Mouse (Mus musculus): ENCODE measurements around the gene Dazl. TPM values are rescaled to one million over a fixed set of nuclear protein-coding genes. Genes with fewer than 3 reads are reported as not detected.

Gene Dazl
- total RNA-seq, 2 experiments from 2014 or later, result 0.10 to 0.22 TPM

Other genes starting within 250 kb of the Dazl start
- gene Rftn1, start 103.0 kb downstream of the Dazl start, total RNA-seq (2021), result 10 to 100 TPM; 69.5 to 79.2 TPM
- gene Plcl2, start 215.8 kb upstream of the Dazl start, total RNA-seq (2021), result 10 to 100 TPM; 11.0 to 11.6 TPM